Mouse (Mus musculus): ENCODE measurements around the gene Bhlha15. TPM values are rescaled to one million over a fixed set of nuclear protein-coding genes. Genes with fewer than 3 reads are reported as not detected.
A peak's percentile ranks its signal among the peaks of the same experiment; 100 is the strongest.

Gene Bhlha15
- polyA plus RNA-seq, 1 experiment from 2014 or later, result 0.74 TPM

DNA sequence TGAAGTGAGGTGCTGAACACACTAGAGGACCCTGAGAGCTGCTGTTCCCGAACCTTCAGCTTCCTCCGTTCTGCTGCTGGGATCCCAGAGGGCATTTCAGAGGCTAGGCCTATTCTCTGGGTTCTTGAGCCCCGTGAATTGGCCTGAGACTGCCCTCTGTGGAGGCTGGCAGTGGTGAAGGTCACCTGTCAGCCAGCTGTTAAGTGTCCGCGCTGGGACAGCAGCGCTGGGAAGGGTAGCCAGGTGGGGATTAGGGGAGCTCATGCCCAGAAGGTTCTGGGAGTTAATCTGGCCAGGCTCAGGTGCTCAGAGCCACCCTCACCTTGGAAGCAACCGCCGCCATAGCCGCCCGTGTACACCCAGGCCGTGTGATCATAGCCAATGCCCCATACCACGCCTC, 14.2 kb downstream of the Bhlha15 start:
- 91% methylated on average over 12 of the region's 12 CpGs for whole genome bisulfite sequencing
- peaks cover 50% of the 10 kb centered on the region for H3K36me3 ChIP-seq (ENCODE audit: insufficient read depth, low read length)
- ATAC-seq (ENCODE audit: low FRiP score, low TSS enrichment), result no peak
- peaks cover 9% of the 10 kb centered on the region for H3K9me3 ChIP-seq (ENCODE audit: low read length)
- H3K4me2 ChIP-seq (replicated peaks; ENCODE audit: low read depth, low read length), result no peak overlapping the region
- H3K4me3 ChIP-seq (ENCODE audit: low read length), result no peak overlapping the region
- H3K4me1 ChIP-seq (ENCODE audit: insufficient read depth, low read length), result no peaks in the 10 kb centered on the region
- H3K9ac ChIP-seq (replicated peaks; ENCODE audit: low read length), result no peak overlapping the region
- H3K27me3 ChIP-seq (ENCODE audit: insufficient read depth, low read length), result no peaks in the 10 kb centered on the region
- no peak overlapping the region for H3K27ac ChIP-seq (ENCODE audit: low read length)

DNA sequence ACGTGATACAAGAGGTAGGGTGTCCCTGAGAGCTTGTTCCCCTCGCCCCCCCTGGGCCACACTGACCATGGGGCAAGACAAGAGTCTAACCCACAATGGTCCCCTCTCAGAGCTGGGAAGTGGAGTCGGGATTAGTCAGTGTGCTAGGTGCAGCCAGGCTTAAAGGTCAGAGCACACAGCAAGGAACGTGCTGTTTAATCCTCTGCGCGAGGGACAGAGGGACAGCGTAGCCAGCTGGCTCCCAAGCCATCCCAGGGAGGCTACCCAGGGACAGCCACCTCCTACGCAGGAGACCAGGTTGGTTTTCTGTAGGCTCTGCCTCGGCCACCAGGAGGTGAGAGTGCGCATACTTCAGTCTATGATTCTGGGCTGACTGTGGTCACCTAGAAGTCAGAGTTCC, 14.8 kb downstream of the Bhlha15 start:
- no peak for ATAC-seq (ENCODE audit: low FRiP score, low TSS enrichment)
- no peak overlapping the region for H3K9ac ChIP-seq (replicated peaks; ENCODE audit: low read length)
- 77% methylated on average over 10 of the region's 10 CpGs for WGBS

DNA sequence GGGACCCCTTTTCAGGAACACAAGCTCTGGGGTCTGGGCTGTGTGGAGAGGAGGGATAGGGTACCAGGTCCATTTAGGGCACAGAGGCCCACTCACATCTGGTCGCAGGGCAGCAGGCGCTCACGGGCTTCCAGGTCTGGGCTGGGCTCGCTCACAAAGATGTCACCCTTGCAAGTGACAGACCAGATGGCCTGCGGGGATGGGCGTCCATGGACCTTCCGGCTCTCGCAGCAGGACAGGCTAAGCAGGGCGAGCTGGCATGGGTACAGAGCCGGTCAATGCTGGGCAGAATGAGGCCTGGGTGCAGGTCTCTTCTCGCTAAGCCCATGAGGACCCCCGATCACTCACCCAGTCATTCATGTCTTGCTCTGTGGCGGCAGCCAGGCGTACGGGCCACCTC, 16.0 kb downstream of the Bhlha15 start:
- Histone ChIP-seq H3K9me3 (ENCODE audit: low read length) (peaks cover 9% of the 10 kb centered on the region), H3K27ac (ENCODE audit: low read length) (no peak overlapping the region), H3K4me1 (ENCODE audit: insufficient read depth, low read length) (no peaks in the 10 kb centered on the region), H3K4me2 (replicated peaks; ENCODE audit: low read depth, low read length) (no peak overlapping the region), H3K27me3 (ENCODE audit: insufficient read depth, low read length) (no peaks in the 10 kb centered on the region), H3K9ac (replicated peaks; ENCODE audit: low read length) (no peak overlapping the region), H3K36me3 (ENCODE audit: insufficient read depth, low read length) (peaks cover 61% of the 10 kb centered on the region), H3K4me3 (ENCODE audit: low read length) (no peak overlapping the region)
- 89% methylated on average over 15 of the region's 15 CpGs for WGBS
- ATAC-seq (ENCODE audit: low FRiP score, low TSS enrichment), result no peak

More for the DNA sequence above, 14.8 kb downstream of the Bhlha15 start:
- H3K4me2 ChIP-seq (replicated peaks; ENCODE audit: low read depth, low read length), result no peak overlapping the region
- H3K4me3 ChIP-seq (ENCODE audit: low read length), result no peak overlapping the region
- no peaks in the 10 kb centered on the region for H3K4me1 ChIP-seq (ENCODE audit: insufficient read depth, low read length)
- peaks cover 56% of the 10 kb centered on the region for H3K36me3 ChIP-seq (ENCODE audit: insufficient read depth, low read length)
- peaks cover 9% of the 10 kb centered on the region for H3K9me3 ChIP-seq (ENCODE audit: low read length)
- no peak overlapping the region for H3K27ac ChIP-seq (ENCODE audit: low read length)
- no peaks in the 10 kb centered on the region for H3K27me3 ChIP-seq (ENCODE audit: insufficient read depth, low read length)

DNA sequence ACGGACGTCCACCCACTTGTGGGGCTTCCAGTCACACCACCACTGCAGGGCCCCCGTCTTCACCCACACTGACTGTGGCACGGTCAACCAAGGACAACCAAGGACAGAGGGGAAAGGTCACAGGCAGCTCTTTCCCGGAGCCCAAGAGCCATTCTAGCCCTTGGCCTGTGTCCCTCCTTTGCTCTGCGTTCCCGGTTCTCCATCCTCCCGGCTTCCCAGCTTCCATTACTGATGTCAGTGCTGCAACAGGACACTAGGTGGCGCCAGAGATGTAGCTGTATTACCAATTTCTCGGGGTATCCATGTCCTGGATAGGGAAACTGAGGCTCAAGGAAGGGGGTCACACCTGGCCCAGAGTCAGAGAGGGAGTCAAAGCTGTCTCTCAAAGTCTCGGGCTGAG, 17.4 kb downstream of the Bhlha15 start:
- peaks cover 53% of the 10 kb centered on the region for H3K36me3 ChIP-seq (ENCODE audit: insufficient read depth, low read length)
- no peak overlapping the region for H3K4me2 ChIP-seq (replicated peaks; ENCODE audit: low read depth, low read length)
- H3K9me3 ChIP-seq (ENCODE audit: low read length), result peaks cover 5% of the 10 kb centered on the region
- 0 out of 2 replicates have a peak, but pooled peaks have one; percentile 43 for ATAC-seq (ENCODE audit: low FRiP score, low TSS enrichment)
- H3K27me3 ChIP-seq (ENCODE audit: insufficient read depth, low read length), result no peaks in the 10 kb centered on the region
- H3K4me3 ChIP-seq (ENCODE audit: low read length), result no peak overlapping the region
- WGBS, result 51% methylated on average over 11 of the region's 11 CpGs
- no peak overlapping the region for H3K27ac ChIP-seq (ENCODE audit: low read length)
- H3K9ac ChIP-seq (replicated peaks; ENCODE audit: low read length), result no peak overlapping the region
- no peaks in the 10 kb centered on the region for H3K4me1 ChIP-seq (ENCODE audit: insufficient read depth, low read length)

- Histone ChIP-seq H3K4me1 (ENCODE audit: insufficient read depth, low read length) (no peaks in the 10 kb centered on the region), H3K27me3 (ENCODE audit: insufficient read depth, low read length) (no peaks in the 10 kb centered on the region), H3K36me3 (ENCODE audit: insufficient read depth, low read length) (peaks cover 33% of the 10 kb centered on the region), H3K27ac (ENCODE audit: low read length) (no peak overlapping the region), H3K4me2 (replicated peaks; ENCODE audit: low read depth, low read length) (no peak overlapping the region), H3K4me3 (ENCODE audit: low read length) (no peak overlapping the region), H3K9me3 (ENCODE audit: low read length) (no peaks in the 10 kb centered on the region), H3K9ac (replicated peaks; ENCODE audit: low read length) (no peak overlapping the region)
- ATAC-seq (ENCODE audit: low FRiP score, low TSS enrichment), result no peak; the same call in 1 of the 2 replicates
- WGBS, result 34% methylated on average over 7 of the region's 7 CpGs
These were observed 24.4 kb downstream of the Bhlha15 start for GRCm38 (mm10) chr5:144214453-144214852.

DNA sequence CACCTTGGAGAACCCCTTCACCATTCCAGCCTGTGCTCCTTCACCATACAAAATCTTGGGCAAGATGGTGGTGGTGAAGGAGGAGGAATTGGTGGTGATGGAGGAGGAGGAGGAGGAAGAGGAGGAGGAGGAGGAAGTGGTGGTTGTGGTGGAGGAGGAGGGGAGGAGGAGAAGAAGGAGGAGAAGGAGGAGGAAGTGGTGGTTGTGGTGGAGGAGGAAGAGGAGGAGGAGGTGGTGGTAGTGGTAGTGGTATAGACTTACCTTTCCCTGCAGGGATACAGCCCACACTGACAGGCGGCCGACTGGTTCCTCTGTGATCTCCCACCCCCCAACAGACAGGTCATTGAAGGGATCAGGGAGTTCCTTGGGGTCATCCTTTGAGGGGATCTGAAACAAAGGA, 25.9 kb downstream of the Bhlha15 start:
- no peaks in the 10 kb centered on the region for H3K27me3 ChIP-seq (ENCODE audit: insufficient read depth, low read length)
- H3K9ac ChIP-seq (replicated peaks; ENCODE audit: low read length), result no peak overlapping the region
- no peak overlapping the region for H3K4me3 ChIP-seq (ENCODE audit: low read length)
- no peak for ATAC-seq (ENCODE audit: low FRiP score, low TSS enrichment)
- H3K36me3 ChIP-seq (ENCODE audit: insufficient read depth, low read length), result peaks cover 17% of the 10 kb centered on the region; the same call in 1 of the 2 replicates
- no peaks in the 10 kb centered on the region for H3K9me3 ChIP-seq (ENCODE audit: low read length)
- H3K27ac ChIP-seq (ENCODE audit: low read length), result no peak overlapping the region
- no peaks in the 10 kb centered on the region for H3K4me1 ChIP-seq (ENCODE audit: insufficient read depth, low read length)
- no peak overlapping the region for H3K4me2 ChIP-seq (replicated peaks; ENCODE audit: low read depth, low read length)
- 79% methylated on average over 2 of the region's 2 CpGs for WGBS

DNA sequence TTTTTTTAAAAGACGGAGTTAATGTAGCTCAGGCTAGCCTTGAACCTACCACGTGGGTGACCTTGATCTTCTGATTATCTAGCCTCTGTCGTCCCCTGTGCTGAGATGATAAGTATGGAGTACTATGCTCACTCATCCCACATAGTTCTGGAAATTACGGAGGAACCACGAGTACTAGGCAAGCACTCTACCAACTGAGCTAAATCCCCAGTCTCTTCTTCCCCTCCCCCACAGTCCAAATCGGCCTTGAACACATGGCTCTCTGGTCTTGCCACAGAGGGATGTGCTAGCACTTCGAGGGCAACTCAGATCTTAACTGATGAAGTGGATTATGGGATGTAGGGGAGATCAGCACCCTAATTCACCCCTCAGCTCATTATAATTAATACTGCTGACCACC, 28.0 kb downstream of the Bhlha15 start:
- H3K27me3 ChIP-seq (ENCODE audit: insufficient read depth, low read length), result no peaks in the 10 kb centered on the region
- peaks cover 13% of the 10 kb centered on the region for H3K4me1 ChIP-seq (ENCODE audit: insufficient read depth, low read length)
- no peak overlapping the region for H3K4me3 ChIP-seq (ENCODE audit: low read length)
- 0 out of 2 replicates have a peak, but pooled peaks cover 15% of the 10 kb centered on the region for H3K36me3 ChIP-seq (ENCODE audit: insufficient read depth, low read length)
- no peak overlapping the region for H3K4me2 ChIP-seq (replicated peaks; ENCODE audit: low read depth, low read length)
- H3K9ac ChIP-seq (replicated peaks; ENCODE audit: low read length), result no peak overlapping the region
- no peak overlapping the region for H3K27ac ChIP-seq (ENCODE audit: low read length)
- 86% methylated on average over 7 of the region's 7 CpGs for WGBS
- no peak for ATAC-seq (ENCODE audit: low FRiP score, low TSS enrichment)
- H3K9me3 ChIP-seq (ENCODE audit: low read length), result no peaks in the 10 kb centered on the region

GRCm38 (mm10) chr5:144219306-144219705, 29.2 kb downstream of the Bhlha15 start:
- no peak overlapping the region for H3K27ac ChIP-seq (ENCODE audit: low read length)
- no peaks in the 10 kb centered on the region for H3K9me3 ChIP-seq (ENCODE audit: low read length)

GRCm38 (mm10) chr5:144219936-144220335, 29.9 kb downstream of the Bhlha15 start:
- H3K9ac ChIP-seq (replicated peaks; ENCODE audit: low read length), result no peak overlapping the region
- ATAC-seq (ENCODE audit: low FRiP score, low TSS enrichment), result no peak
- no peaks in the 10 kb centered on the region for H3K9me3 ChIP-seq (ENCODE audit: low read length)
- no peaks in the 10 kb centered on the region for H3K27me3 ChIP-seq (ENCODE audit: insufficient read depth, low read length)
- 0 out of 2 replicates have a peak, but pooled peaks cover 3% of the 10 kb centered on the region for H3K36me3 ChIP-seq (ENCODE audit: insufficient read depth, low read length)
- WGBS, result 88% methylated on average over 5 of the region's 5 CpGs
- H3K27ac ChIP-seq (ENCODE audit: low read length), result no peak overlapping the region
- H3K4me3 ChIP-seq (ENCODE audit: low read length), result no peak overlapping the region
- no peak overlapping the region for H3K4me2 ChIP-seq (replicated peaks; ENCODE audit: low read depth, low read length)
- peaks cover 19% of the 10 kb centered on the region for H3K4me1 ChIP-seq (ENCODE audit: insufficient read depth, low read length)

More at GRCm38 (mm10) chr5:144219306-144219705, 29.2 kb downstream of the Bhlha15 start:
- Histone ChIP-seq H3K9ac (replicated peaks; ENCODE audit: low read length) (0 out of 2 replicates have a peak overlapping the region, but pooled peaks have one; percentile 0), H3K4me1 (ENCODE audit: insufficient read depth, low read length) (peaks cover 17% of the 10 kb centered on the region), H3K4me3 (ENCODE audit: low read length) (no peak overlapping the region), H3K36me3 (ENCODE audit: insufficient read depth, low read length) (0 out of 2 replicates have a peak, but pooled peaks cover 8% of the 10 kb centered on the region), H3K27me3 (ENCODE audit: insufficient read depth, low read length) (no peaks in the 10 kb centered on the region), H3K4me2 (replicated peaks; ENCODE audit: low read depth, low read length) (0 out of 2 replicates have a peak overlapping the region, but pooled peaks have one; percentile 7)
- ATAC-seq (ENCODE audit: low FRiP score, low TSS enrichment), result no peak
- WGBS, result 68% methylated on average over 12 of the region's 12 CpGs

GRCm38 (mm10) chr5:144221305-144221704, 31.2 kb downstream of the Bhlha15 start:
- Histone ChIP-seq H3K4me3 (ENCODE audit: low read length) (no peak overlapping the region), H3K4me1 (ENCODE audit: insufficient read depth, low read length) (peaks cover 19% of the 10 kb centered on the region), H3K9me3 (ENCODE audit: low read length) (no peaks in the 10 kb centered on the region), H3K27me3 (ENCODE audit: insufficient read depth, low read length) (no peaks in the 10 kb centered on the region), H3K27ac (ENCODE audit: low read length) (no peak overlapping the region), H3K36me3 (ENCODE audit: insufficient read depth, low read length) (no peaks in the 10 kb centered on the region), H3K9ac (replicated peaks; ENCODE audit: low read length) (no peak overlapping the region), H3K4me2 (replicated peaks; ENCODE audit: low read depth, low read length) (no peak overlapping the region)
- 54% methylated on average over 4 of the region's 4 CpGs for WGBS
- no peak for ATAC-seq (ENCODE audit: low FRiP score, low TSS enrichment)

Measured in kidney, embryonic 16.5 days (tissue).